Mouse (Mus musculus): ENCODE results near the gene Epb41l4b.

Epb41l4b gene

DNA sequence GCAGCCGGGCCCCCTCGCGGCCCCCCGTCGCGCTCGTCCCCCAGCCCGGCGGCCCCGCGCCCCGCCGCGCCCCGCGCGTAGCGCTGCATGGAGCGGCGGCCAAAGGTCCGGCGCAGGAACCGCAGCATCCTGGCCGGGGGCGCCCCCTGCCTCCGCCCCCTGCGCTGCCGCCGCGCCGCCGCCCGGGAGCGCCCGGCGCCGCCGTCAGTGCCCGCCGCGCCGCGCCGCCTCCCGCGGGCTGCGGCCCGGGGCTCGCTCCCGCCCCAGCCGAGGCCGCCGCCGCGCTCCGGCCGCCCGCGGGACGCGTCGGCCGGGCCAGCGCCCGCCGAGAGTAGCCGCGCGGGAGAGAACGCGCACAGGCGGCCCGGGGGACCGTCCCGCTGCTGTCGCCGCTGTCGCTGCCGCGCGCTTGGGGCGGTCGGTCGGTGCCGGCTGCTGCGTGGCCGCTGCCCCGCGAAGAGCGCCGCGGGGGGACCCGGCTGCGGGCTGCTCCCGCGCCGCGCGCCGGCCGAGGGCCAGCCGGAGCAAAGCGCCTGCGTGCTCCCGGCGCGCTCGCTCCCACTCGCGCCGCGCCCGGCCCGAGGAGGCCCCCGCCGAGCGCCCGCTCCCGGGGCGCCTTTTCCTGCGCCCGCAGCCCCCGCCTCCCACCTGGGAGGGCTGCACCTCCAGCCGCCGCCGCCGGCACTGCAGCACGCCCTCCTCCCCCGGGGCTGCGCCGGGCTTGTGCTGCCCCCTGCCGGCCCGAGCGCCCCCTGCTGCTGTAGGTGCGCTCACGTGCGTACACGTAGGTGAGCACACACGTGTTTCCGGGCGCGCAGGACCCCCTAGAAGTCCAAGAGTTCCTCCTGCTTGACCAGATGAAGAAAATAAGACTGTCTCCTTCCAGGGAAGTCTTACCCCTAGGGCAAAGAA is at the start of gene Epb41l4b:
Gene Epb41l4b, minus strand, starts transcription at position 412 of the 912 bp plus-strand sequence.
- no peak for DNase-seq (ENCODE audit: low read depth, low spot score)

DNA sequence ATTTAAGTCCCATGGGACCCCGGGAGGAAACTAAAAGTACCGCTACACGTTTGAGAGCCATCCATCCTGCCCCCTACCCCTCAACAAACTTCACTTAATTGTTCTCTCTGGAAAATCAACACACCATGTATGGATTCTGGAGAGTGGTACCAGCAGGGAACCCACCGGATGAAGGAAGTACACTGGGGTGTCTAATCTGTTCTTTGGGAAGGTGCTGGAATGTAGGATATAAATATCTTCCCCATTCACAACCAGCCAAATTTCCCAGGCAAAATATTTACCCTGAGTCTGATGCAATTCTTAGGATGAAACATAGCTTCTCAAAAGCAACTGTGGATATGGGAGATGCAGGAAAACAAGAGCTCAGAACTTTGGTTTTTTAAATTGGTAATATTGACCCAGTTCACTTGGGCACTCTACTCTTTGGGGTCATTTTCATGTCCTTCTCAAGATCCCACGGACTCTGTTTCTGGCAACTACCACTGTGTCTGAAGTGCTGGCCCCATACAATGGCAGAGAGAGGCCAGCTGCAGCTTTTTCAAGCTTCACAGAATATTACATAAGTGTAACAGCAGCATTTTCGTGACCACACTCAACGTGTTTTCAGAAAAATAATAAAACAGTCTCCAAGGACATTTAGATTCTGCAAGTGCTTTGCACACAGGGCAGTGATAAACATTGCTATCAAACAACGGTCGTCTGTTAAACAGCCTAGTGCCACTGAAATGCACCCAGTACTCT is 48.5 kb upstream of the Epb41l4b start:
- no peak for DNase-seq (ENCODE audit: low read depth, low spot score)

DNA sequence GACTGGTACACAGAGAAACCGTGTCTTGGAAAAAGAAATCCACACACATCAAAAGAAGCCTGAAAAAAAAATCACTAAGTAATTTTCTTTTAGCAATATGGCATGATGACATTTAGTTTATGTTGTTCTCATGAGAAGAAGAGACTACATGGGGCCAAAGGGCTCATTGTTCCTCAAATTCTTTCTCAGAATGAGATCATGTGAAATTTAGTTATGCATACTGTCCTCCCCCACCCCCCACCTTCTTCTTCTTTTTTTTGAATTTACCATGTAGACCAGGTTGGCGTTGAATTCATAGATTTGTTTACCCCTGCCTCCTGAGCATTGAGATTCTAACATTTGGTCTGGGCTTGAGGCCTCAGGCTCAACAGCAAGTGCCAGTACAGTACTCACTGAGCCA is 46.6 kb upstream of the Epb41l4b start:
- no peak for DNase-seq (ENCODE audit: low read depth, low spot score)

DNA sequence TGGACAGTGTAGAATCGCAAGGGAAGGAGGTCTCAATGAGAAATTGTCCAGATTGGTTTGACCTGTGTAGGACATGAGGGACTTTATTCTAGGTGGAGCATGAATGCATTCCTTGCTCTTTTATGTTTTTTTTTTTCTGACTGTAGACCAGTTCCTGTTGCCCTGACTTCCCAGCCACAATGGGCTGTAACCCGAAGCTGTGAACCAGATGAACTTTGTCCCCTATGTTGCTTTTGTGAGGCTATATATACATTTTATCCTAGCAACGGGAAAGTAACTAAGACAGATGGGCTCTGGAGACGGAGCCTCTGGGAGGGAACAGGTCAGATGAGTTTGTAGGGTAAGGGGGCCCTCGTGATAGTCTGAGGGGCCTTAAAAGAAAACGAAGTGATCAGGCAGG is 42.8 kb upstream of the Epb41l4b start:
- DNase-seq (ENCODE audit: low read depth, low spot score) = no peak

DNA sequence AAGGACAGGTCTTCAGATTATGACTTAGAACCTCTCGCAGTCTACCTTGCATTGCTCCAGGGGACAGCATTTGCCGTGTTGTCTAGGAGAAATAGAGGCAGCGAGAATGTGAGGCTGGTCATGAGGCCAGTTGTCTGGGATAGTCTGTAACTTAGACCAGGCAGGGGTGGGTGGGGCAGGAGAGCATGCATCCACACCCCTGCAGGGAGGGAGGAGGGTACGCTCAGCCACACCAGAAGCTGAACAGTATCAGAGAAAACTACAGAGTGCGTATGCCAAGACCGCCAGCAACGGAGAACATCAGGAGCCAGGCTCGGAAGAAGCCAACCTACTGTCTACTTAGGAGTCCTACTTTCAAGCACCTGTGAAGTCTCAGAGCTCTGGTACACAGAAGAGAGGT is 42.2 kb upstream of the Epb41l4b start:
- no peak for DNase-seq (ENCODE audit: low read depth, low spot score)

DNA sequence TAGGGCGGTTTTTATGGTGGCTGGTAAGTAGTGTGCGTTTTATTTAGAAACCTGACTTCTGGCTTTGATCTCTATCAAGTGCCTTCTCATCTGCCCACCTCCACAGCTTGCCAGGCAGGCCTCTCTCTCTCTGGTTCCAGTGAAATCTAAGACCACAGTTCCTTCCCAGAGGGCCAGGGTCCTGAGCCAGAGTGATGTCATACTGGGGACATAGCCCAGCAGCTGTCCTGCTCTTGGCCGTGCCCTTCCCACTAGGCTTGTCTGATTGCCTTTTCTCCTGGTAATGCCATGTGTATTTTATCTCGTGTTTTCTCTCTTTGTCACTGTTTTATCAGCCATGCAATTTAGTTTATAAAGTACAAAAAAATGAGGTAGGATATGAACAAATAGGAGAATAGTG is 40.3 kb upstream of the Epb41l4b start:
- no peak for DNase-seq (ENCODE audit: low read depth, low spot score)

DNA sequence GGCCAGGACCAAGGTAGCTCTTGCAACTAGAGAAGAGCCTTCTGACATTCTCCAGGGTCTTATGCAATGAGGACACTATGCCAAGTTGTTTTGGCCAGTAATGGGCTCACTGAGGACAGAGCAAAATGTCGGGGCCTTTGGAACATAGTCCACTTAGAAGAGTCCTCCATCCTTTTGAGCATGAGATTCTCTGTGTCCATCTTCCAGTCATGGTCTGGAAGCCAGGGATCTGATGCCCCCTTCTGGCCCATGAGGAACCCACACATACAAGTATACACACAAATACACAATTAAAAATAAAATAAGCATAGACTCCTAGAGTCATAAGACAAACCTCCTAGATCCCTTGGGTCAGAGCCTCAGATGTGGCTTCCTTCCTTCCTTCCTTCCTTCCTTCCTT is 38.3 kb upstream of the Epb41l4b start:
- DNase-seq (ENCODE audit: low read depth, low spot score) = no peak

DNA sequence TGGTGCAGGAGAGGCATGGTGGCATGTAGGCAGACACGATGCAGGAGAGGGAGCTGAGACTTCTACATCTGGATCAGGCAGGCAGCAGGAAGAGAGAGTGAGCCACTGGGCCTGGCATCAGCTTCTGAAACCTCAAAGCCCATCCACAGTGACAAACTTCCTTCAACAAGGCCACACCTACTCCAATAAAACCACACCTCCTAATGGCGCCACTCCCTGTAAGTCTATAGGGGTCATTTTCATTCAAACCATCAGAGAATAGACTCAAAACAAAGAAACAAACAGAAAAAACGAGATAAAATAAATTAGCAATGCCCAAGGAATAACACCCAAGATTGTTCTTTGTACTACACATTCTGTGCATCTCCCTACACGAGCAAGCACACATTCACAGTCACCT is 35.6 kb upstream of the Epb41l4b start:
- DNase-seq (ENCODE audit: low read depth, low spot score) = no peak

DNA sequence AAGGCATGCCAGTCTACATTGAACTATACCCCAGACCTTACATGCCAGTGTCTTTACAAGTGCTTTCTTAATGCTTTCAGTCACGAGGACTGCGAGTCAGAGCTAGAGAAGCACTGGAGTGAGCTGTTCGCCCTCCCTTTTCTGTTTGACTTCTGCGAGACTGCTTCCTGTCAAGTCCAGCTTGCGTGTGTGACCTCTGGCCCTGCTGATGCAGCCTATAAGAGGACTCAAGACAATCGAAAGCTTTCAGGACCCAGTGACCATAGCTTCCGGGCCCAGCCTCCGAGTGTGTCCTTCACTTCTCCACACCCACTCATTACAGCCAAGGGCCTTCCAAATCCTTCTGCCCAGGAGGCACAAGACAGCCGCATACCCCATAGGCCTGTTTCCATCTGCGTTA is 32.1 kb upstream of the Epb41l4b start:
- no peak for DNase-seq (ENCODE audit: low read depth, low spot score)

DNA sequence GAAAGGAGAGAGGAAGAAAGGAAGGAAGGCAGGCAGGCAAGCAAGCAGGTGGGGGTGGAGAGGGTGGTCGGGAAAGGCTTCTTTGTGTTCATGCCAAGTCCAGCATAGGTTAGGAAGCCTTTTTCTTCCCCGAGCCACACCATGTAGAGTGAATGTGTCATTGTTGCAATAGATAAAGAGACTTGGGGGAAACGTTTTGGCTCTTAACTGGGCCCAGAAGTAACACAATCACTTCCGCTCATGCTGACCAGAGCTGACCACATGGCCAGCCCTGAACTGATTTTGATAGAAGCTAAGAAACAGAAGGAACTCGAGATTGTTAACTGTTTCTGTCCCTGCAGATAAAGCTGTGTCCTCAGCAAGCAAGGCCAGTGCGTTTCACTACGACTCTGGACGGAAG is 29.6 kb upstream of the Epb41l4b start:
- DNase-seq (ENCODE audit: low read depth, low spot score) = no peak

DNA sequence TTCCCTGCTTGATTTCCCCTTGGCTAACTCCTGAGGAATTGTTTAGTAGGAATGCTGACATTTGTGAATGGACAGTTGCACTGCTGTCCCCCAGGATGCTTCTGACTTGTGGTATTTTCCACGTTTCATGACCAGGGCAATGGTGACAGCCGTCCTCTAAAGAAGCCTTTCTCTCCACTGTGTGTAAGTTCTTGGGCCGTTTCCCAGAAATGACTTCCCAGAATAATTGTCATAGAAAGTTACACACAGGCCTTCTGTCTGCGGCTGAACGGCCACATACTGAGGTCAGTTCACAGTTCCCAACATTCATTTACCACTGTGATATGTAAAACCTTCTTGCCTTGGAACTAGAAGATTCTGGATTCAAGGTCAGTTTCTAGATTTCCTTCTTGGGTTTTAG is 28.6 kb upstream of the Epb41l4b start:
- DNase-seq (ENCODE audit: low read depth, low spot score) = no peak

DNA sequence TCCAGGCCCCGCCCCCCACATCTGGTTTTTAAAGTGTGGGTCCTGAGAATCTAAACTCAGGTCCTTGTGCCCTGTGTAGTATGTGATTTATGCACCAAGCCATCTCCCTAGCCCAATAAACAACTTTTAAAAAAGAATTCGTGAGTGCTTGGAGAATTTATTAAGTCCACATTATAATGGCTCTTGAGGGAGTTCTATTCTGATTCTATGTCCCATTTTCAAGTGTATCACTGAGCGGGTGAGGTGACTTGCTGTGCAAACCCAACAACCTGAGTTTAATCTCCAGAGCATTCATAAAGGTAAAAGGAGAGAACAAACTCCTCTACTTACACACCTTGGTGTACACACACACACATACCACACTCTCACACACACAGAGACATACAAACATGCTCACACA is 25.4 kb upstream of the Epb41l4b start:
- DNase-seq (ENCODE audit: low read depth, low spot score) = no peak

DNA sequence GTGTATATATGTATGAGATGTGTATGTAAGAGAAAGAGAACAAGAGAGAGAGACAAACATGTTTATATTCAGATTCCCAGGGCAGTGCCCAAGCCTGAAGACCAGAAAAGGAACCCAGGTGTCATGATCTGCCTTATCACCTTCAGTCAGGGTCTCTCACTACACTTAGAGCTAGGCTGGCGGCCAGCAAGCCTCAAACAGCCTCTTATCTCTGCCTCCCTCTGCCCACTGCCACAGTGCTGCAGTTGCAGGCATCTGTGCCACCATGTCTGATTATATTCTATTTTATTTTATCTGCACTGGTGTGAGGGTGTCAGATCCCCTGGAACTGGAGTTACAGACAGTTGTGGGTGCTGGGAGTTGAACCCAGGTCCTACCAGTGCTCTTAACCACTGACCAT is 25.0 kb upstream of the Epb41l4b start:
- no peak for DNase-seq (ENCODE audit: low read depth, low spot score)

DNA sequence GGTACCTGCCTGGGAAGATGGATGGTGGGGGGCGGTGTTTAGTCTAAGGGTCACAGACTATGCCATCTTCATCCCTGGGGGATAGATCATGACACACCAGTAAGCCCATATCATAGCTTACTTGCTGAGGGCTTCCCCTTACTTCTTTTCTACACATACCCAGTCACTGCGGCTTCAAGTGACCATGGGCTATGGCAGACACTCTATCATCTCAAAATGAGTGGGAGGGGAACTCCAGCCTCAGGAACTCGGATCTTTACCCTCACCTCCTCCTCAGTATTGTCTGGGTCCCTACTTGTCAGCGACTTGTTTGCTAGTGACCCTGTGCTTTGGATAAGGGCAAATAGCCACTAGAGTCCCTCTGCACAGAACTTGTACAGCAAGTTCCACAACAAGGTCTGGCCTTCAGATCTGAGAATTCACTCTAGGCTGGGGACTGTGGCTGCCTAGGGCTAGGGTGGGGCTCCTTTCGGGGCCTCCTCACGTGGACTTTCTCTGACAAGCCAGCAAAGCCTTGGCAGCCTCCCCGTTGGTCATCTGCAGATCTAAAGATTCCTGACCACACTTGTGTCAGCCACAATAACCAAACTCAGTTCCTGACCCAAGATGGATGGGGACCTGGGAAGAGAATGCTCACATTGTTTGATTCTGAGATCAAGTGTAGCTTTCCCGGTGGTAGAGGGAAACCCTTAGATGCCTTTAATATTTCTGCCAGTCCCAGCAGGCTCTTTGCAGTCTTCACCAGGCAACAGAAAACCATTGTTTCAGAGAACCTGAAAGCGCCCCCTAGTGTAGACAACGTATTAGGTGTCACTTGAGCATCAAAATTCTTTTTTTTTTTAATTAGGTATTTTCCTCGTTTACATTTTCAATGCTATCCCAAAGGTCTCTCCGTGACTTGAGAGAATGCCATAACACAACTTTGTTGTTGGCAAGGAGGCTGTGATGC is 24.0 kb upstream of the Epb41l4b start:
- peak; percentile 37 for DNase-seq (ENCODE audit: low read depth, low spot score)

DNA sequence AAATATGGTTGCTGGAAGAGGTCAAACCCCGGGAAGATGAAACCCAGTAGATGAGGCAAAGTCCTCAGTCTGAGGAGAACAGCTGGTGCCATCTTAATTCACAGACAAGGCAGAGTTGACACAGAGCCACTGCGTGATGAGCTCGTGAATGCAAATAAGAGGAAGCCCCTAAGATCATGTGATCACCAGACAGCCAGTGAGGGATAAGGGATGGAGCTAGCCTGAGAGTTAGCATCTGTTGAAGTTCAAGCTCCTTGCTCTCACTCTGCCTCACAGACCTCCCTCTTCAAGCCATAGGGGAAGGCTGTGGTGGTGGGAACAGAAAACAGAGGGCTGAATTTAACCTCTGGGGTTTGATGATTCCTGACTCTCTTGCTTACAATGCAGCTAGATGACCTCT is 22.4 kb upstream of the Epb41l4b start:
- no peak for DNase-seq (ENCODE audit: low read depth, low spot score)

DNA sequence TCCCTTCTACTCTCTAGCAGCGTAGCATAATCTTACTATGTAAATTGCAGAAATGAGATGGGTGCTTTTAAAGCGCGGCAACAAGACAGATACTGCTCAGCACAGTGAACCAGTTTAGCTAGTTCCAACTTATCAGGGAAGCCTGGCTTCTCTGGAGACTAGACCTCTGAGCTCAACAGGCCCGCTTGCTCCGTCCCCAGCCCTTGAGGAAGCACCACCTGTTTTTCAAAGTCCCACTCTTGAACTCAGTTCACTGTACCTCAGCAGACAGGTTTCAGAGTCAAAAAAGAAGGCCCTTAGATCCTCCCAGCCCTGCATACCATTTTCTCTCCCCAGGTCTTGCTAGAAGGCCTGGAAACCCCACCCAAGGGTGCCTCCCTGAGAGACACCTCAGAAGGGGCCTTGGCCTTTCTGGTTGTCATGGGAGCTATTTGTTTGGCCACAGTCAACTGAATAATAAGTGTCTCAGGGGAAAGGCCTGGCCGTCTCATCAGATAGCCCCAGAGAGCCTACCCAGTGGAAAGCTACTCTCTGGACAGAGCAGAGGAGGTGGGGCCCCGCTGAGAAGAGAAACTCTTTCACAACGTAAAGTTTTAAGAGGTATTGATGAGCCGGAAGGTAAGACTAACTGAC is 21.5 kb upstream of the Epb41l4b start:
- no peak for DNase-seq (ENCODE audit: low read depth, low spot score)

DNA sequence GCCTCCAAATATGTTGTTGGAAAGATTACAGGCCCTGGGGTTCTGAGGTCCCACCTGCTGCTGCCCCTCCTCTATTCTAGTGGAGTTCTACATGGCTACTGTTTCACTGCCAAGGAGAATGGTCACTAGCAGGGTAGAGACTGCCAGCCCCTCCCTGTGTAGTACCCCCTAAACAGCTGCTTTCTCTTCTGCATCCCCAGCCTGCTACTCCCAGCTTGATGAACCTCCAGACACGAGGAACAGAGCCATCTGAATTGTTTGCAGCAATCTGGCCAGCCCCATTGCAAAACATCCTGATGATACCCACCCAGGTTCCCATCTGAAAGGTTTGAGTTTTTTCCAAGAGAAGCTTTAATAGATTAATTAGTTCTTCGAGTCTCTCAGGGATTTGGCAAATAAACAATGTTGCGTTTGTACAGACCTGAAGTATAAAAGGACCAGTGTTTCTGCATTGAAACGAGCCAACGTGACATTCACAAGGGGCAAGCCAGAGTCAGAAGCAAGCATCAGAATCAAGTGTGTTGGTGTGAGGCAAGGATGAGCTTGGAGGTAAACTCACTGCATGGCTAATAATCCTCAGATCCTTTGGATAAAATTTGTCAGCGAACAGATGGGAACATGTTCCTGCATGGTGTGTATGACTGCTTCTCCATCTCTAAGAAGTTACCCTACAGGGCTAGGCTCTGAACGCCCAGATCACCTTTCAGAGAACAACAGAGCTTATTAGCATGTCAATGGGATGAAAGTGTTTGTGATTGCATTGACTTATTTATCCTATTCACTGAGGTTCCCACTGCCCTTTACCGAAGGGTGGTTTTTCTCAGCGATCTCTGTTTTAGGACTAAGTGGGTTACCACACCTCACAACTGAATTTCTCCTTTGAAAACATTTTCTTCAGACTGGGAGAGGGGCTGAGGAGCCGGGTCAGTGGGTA is 19.8 kb upstream of the Epb41l4b start:
- DNase-seq (ENCODE audit: low read depth, low spot score) = no peak

DNA sequence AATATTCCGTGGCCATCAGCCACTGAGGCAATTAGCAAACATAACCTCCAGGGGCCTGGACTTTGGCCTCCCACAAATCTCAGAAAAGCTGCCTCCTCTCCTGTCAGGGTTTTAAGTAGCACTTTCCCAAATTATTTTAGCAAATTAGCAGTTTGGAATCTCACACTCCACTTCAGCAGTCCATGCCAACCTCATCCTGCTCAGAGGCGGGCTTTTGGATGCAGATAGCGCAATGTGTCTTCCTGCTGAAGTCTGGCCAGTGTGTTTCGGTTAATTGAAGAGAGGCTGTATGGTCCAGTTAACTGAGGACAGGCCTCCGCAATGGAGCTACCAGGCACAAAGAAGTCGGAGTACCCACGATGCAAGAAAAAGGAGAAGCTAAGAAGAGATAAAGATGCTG is 17.3 kb upstream of the Epb41l4b start:
- no peak for DNase-seq (ENCODE audit: low read depth, low spot score)

DNA sequence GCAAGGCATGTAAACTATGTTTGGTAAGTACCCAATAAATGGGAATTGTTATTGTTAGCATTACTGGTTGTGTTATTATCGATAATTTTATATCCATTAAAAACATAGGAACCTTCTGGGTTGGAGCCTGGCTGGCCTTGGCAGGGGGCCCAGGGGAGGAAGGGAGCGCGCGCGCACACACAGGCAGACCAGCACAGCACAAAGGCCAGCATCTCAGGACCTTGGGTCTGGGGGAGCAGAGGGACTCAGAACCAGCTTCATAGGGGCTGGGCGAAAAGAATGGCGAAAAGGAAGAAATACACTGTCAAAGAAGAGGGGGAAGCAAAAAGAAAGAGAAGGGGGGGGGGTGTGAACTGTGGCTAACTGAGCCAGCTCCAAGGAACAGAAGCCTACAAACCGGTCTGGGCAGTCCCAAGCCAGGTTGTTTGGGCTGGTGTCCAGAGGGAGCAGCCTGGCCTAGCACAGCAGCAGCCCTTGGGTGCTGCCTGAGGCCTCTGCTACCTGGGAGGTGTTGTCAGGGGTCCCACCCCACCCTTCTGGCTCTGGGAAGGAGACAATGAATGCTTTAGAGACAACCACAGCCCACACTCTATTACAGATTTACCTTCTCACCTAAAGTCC is 13.4 kb upstream of the Epb41l4b start:
- DNase-seq (ENCODE audit: low read depth, low spot score) = no peak

DNA sequence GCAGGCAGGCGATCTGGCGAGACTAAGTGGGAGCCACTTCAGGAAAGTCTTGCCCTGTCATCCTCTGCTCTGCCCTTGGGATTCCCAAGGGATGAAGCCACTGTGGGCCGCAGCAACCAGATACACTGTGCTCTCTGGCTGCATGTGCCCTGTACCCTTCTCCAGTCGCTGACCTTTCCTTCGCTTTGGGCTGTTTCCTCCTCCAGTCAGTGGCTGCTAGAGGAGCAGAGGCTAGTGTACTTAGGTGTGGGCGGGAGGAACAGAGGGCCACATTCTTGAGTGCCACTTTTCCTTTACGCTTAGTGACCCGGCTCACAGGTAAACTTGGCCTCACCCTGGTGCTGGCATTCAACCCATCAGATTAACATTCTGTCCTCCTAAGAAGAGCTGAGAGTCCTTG is 10.6 kb upstream of the Epb41l4b start:
- peak; percentile 43 for DNase-seq (ENCODE audit: low read depth, low spot score)
